Mouse (Mus musculus): Measurements from ENCODE around the gene Cacng5. TPM values are rescaled to one million over a fixed set of nuclear protein-coding genes. Genes with fewer than 3 reads are reported as not detected.

Gene Cacng5
- polyA plus RNA-seq, 1 experiment from 2014 or later = 0.09 TPM

DNA sequence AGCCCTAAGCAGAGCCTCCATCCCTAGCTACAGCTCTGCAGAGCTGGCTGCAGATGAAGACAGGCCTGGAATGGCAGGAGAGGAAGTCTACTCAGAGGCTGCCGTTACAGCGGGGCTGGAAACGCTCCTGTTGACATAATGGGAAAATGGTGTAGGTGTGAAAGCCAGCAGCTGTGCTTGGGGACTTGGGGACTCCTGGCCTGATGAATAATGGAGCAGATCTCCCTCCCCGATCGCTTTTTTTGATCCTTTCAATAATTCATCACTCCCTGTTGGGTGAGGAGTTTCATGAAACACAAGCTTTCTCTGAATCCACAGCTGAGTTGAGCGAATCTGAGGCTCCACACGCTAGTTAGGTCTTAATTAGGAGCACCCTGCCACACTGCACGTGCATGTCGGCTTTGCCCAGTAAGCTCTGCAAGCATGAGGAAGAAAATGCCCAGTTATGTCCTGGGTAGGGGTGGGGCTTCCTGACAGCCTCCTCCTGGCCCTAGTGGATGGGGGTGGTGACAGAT is 2.9 kb upstream of the Cacng5 start:
- no peak overlapping the region for H3K4me3 ChIP-seq (replicated peaks; ENCODE audit: low read depth, low read length)
- WGBS = 61% methylated on average over 9 of the region's 9 CpGs
- no peak for DNase-seq (ENCODE audit: low spot score)
- H3K9me3 ChIP-seq (replicated peaks; ENCODE audit: low read length) = no peaks in the 10 kb centered on the region
- no peak overlapping the region for H3K4me2 ChIP-seq (ENCODE audit: low read length)
- H3K4me1 ChIP-seq (replicated peaks; ENCODE audit: insufficient read depth, low read length) = 0 out of 2 replicates have a peak, but pooled peaks cover 2% of the 10 kb centered on the region
- TF ChIP-seq CTCF (IDR thresholded peaks at IDR 0.05; ENCODE audit: low read depth) = no peak
- no peak overlapping the region for H3K9ac ChIP-seq (ENCODE audit: low read depth, low read length)
- no peak for ATAC-seq (replicated peaks; ENCODE audit: low FRiP score, low read depth)
- H3K27ac ChIP-seq = no peak overlapping the region
- peaks cover 8% of the 10 kb centered on the region; the same call in 1 of the 2 replicates for H3K27me3 ChIP-seq (ENCODE audit: insufficient read depth, low read length)
- H3K36me3 ChIP-seq (ENCODE audit: insufficient read depth, low read length) = no peaks in the 10 kb centered on the region

DNA sequence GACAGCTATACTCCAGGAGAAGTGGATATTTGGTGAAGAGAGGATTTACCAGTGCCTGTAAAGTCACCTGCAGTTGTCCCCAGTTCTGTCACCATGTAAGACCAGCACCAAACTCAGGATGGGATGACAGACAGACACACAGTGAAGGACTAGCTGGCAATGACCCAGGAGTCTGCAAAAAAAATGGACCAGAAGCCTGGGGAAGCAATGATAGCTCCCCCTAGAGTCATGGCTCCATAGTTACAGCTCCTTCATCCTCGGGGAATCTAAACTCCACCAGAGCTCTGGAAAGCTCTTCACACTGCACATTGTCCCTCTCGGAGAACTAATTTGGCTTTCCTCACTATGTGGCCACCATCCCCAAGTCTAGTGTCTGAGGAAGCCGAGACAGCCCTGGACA is 1.5 kb downstream of the Cacng5 start:
- 56% methylated on average over 3 of the region's 3 CpGs for WGBS
- Histone ChIP-seq H3K4me1 (replicated peaks; ENCODE audit: insufficient read depth, low read length) (0 out of 2 replicates have a peak, but pooled peaks cover 2% of the 10 kb centered on the region), H3K9ac (ENCODE audit: low read depth, low read length) (no peak overlapping the region), H3K4me3 (replicated peaks; ENCODE audit: low read depth, low read length) (no peak overlapping the region), H3K36me3 (ENCODE audit: insufficient read depth, low read length) (no peaks in the 10 kb centered on the region), H3K4me2 (ENCODE audit: low read length) (no peak overlapping the region), H3K9me3 (replicated peaks; ENCODE audit: low read length) (no peaks in the 10 kb centered on the region), H3K27ac (no peak overlapping the region), H3K27me3 (ENCODE audit: insufficient read depth, low read length) (peaks cover 8% of the 10 kb centered on the region; the same call in 1 of the 2 replicates)
- TF ChIP-seq CTCF (IDR thresholded peaks at IDR 0.05; ENCODE audit: low read depth) = 0 out of 2 replicates have a peak, but pooled peaks have one; percentile 12
- no peak for DNase-seq (ENCODE audit: low spot score)
- ATAC-seq (replicated peaks; ENCODE audit: low FRiP score, low read depth) = no peak

DNA sequence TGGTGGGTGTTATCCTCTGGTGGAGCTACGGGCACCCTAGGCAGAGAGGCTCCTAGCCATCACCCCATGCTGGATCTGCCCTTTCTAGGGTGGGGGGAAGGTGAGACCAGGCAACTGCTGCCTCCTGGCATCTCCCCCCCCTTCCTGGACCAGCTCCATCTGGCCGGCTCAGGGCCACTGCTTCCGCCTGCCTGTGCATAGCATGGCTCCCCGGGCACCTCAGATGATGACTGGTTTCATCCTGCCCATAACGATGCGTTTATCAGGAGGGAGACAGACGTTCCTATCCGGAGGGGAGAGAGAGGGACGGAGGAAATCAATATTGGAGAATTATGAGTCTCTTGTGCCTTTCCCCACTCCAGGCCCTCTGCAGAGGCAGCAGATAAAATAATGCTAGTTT is 9.5 kb downstream of the Cacng5 start:
- Histone ChIP-seq H3K27me3 (ENCODE audit: insufficient read depth, low read length) (no peaks in the 10 kb centered on the region), H3K4me2 (ENCODE audit: low read length) (no peak overlapping the region), H3K4me1 (replicated peaks; ENCODE audit: insufficient read depth, low read length) (no peaks in the 10 kb centered on the region), H3K9me3 (replicated peaks; ENCODE audit: low read length) (no peaks in the 10 kb centered on the region), H3K36me3 (ENCODE audit: insufficient read depth, low read length) (no peaks in the 10 kb centered on the region), H3K4me3 (replicated peaks; ENCODE audit: low read depth, low read length) (no peak overlapping the region), H3K27ac (no peak overlapping the region), H3K9ac (ENCODE audit: low read depth, low read length) (no peak overlapping the region)
- ATAC-seq (replicated peaks; ENCODE audit: low FRiP score, low read depth) = no peak
- DNase-seq (ENCODE audit: low spot score) = no peak
- 61% methylated on average over 9 of the region's 9 CpGs for WGBS
- TF ChIP-seq CTCF (IDR thresholded peaks at IDR 0.05; ENCODE audit: low read depth) = no peak

DNA sequence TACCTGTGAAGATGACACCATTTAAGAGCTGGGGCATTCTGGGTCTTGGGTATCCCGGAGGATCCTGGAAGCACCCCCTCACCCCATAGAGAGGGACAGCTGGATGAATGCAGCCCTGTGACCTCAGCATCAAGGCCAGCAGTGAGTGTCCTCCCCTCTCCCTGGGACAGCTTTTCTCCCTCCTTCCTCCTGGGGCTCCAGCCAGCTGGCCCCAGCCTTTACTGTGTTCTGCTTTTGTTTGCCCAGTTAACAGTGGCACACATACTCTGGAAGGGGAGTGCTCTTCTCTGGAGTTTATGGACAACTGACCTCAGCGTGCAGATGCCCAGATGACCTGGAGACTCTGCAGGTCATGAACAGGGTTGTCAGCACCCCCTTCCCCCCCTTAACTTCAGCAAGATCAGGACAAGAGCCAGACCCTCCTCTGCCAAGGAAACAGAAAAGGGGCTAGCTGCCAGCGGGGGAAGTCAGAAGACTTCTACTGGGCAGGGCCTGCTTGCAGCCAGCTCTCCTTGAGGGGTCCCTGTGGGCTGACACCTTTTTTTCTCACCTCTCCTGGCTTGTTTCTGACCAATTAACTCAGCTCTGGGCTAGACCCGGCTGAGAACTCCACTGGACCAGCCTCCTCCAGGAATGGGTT is 10.8 kb downstream of the Cacng5 start:
- Histone ChIP-seq H3K4me3 (replicated peaks; ENCODE audit: low read depth, low read length) (no peak overlapping the region), H3K9ac (ENCODE audit: low read depth, low read length) (no peak overlapping the region), H3K9me3 (replicated peaks; ENCODE audit: low read length) (no peaks in the 10 kb centered on the region), H3K36me3 (ENCODE audit: insufficient read depth, low read length) (no peaks in the 10 kb centered on the region), H3K27ac (no peak overlapping the region), H3K4me1 (replicated peaks; ENCODE audit: insufficient read depth, low read length) (no peaks in the 10 kb centered on the region), H3K27me3 (ENCODE audit: insufficient read depth, low read length) (no peaks in the 10 kb centered on the region), H3K4me2 (ENCODE audit: low read length) (no peak overlapping the region)
- TF ChIP-seq CTCF (IDR thresholded peaks at IDR 0.05; ENCODE audit: low read depth) = no peak
- WGBS = 26% methylated on average over 4 of the region's 4 CpGs
- DNase-seq (ENCODE audit: low spot score) (no peak), ATAC-seq (replicated peaks; ENCODE audit: low FRiP score, low read depth) (no peak)

DNA sequence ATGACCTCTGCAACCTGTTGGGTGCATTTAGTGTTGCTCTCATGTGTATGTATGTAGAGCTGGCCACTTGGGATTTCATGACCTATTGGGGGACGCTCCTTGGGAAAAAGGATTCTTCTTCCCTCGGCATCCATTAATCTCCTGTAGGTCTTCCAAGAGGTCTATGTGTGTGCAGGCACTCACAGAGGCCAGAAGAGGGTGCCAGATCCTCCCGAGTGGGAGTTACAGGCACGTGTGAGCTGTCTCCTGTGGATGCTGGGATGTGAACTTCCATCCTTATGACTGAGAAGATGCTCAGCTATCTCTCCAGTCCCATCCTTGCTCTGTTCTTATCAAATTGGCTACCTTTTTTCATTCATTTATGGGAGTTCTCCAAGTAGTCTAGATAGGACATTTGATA is 14.4 kb downstream of the Cacng5 start:
- Histone ChIP-seq H3K27ac (no peak overlapping the region), H3K9me3 (replicated peaks; ENCODE audit: low read length) (no peaks in the 10 kb centered on the region), H3K4me2 (ENCODE audit: low read length) (no peak overlapping the region), H3K9ac (ENCODE audit: low read depth, low read length) (no peak overlapping the region), H3K4me3 (replicated peaks; ENCODE audit: low read depth, low read length) (no peak overlapping the region), H3K4me1 (replicated peaks; ENCODE audit: insufficient read depth, low read length) (no peaks in the 10 kb centered on the region), H3K27me3 (ENCODE audit: insufficient read depth, low read length) (no peaks in the 10 kb centered on the region), H3K36me3 (ENCODE audit: insufficient read depth, low read length) (no peaks in the 10 kb centered on the region)
- DNase-seq (ENCODE audit: low spot score) (peak; percentile 6), ATAC-seq (replicated peaks; ENCODE audit: low FRiP score, low read depth) (no peak)
- 43% methylated on average over 4 of the region's 4 CpGs for WGBS
- peak; percentile 56 for TF ChIP-seq CTCF (IDR thresholded peaks at IDR 0.05; ENCODE audit: low read depth)

DNA sequence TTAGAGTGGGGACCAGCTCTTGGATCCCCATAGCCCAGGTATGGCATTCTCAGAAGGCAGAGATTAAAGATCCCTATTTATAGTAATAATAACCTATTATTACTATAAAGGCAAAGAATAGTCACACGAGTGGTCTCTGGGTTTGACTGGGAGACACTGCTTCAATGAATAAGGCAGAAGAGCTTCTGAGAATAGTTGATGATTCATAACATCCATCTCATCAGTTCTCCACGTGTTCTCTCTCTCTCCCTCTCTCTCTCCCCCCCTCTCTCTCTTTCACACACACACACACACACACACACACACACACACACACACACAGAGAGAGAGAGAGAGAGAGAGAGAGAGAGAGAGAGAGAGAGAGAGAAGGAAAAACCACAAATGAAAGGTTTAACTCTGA is 16.2 kb downstream of the Cacng5 start:
- Histone ChIP-seq H3K27ac (no peak overlapping the region), H3K9ac (ENCODE audit: low read depth, low read length) (no peak overlapping the region), H3K4me2 (ENCODE audit: low read length) (no peak overlapping the region), H3K4me3 (replicated peaks; ENCODE audit: low read depth, low read length) (no peak overlapping the region), H3K27me3 (ENCODE audit: insufficient read depth, low read length) (no peaks in the 10 kb centered on the region), H3K4me1 (replicated peaks; ENCODE audit: insufficient read depth, low read length) (no peaks in the 10 kb centered on the region), H3K9me3 (replicated peaks; ENCODE audit: low read length) (no peaks in the 10 kb centered on the region), H3K36me3 (ENCODE audit: insufficient read depth, low read length) (no peaks in the 10 kb centered on the region)
- ATAC-seq (replicated peaks; ENCODE audit: low FRiP score, low read depth) = no peak
- 56% methylated on average over 2 of the region's 2 CpGs for WGBS
- no peak for TF ChIP-seq CTCF (IDR thresholded peaks at IDR 0.05; ENCODE audit: low read depth)
- no peak for DNase-seq (ENCODE audit: low spot score)

Data from kidney, postnatal 0 days (tissue).